Mouse (Mus musculus) neural tube, embryonic 15.5 days (tissue): ENCODE results near the gene Cyct. TPM values are rescaled to one million over a fixed set of nuclear protein-coding genes. Genes with fewer than 3 reads are reported as not detected.

ENCODE experiments used
- ATAC-seq: fragments of 200-750 bp; cut with Nextera tagmentation; 2 replicates; pipeline ENCODE4 v1.8.0; 2017; ENCODE audit warnings: mild to moderate bottlenecking, moderate TSS enrichment, moderate library complexity; ENCODE audit not compliant: low FRiP score
- H3K27ac ChIP-seq: fragments of 300-500 bp; sonication (generic); replicated peaks from 2 replicates; pipeline ENCODE4 v1.5.1; 2015; ENCODE audit warnings: mild to moderate bottlenecking, inconsistent platforms
- H3K27me3 ChIP-seq: fragments of 300-500 bp; sonication (generic); replicated peaks from 2 replicates; pipeline ENCODE4 v1.6.1; 2015; ENCODE audit warnings: inconsistent platforms
- H3K36me3 ChIP-seq: fragments of 300-500 bp; sonication (generic); 2 replicates; pipeline ENCODE4 v1.6.1; 2015; ENCODE audit warnings: inconsistent platforms
- H3K4me1 ChIP-seq: fragments of 300-500 bp; sonication (generic); 2 replicates; pipeline ENCODE4 v1.6.1; 2015; ENCODE audit warnings: inconsistent platforms
- H3K4me2 ChIP-seq: fragments of 300-500 bp; sonication (generic); 2 replicates; pipeline ENCODE4 v1.6.1; 2015; ENCODE audit warnings: inconsistent platforms, mild to moderate bottlenecking, moderate library complexity
- H3K4me3 ChIP-seq: fragments of 300-500 bp; sonication (generic); replicated peaks from 2 replicates; pipeline ENCODE4 v1.5.1; 2015; ENCODE audit warnings: mild to moderate bottlenecking, inconsistent platforms
- H3K9ac ChIP-seq: fragments of 300-500 bp; sonication (generic); replicated peaks from 2 replicates; pipeline ENCODE4 v1.6.1; 2015; ENCODE audit warnings: mild to moderate bottlenecking, inconsistent platforms
- H3K9me3 ChIP-seq: fragments of 300-500 bp; sonication (generic); replicated peaks from 2 replicates; pipeline ENCODE4 v1.6.1; 2016; ENCODE audit warnings: inconsistent platforms
- WGBS: fragments of 180-500 bp; shearing (Covaris S2); methylation state at CpG from one replicate; pipeline ENCODE4 v1.1.7; 2015; ENCODE audit warnings: mixed read lengths; 5-methylcytosine and 5-hydroxymethylcytosine counted together
- microRNA-seq: library from miRNA; unstranded; fragments of <30 nt; microRNA quantifications from one replicate; pipeline ENCODE4, GENCODE M21; 2017
- polyA plus RNA-seq: library from polyadenylated mRNA; unstranded; fragments of >200 nt; fragmentation: Nextera tagmentation; extraction: Ambion mirVana; gene quantifications from 2 replicates; pipeline ENCODE4 v1.2.1, GENCODE M21; 2015

Cyct gene
- polyA plus RNA-seq, 1 experiment from 2014 or later: 0.33 TPM

DNA sequence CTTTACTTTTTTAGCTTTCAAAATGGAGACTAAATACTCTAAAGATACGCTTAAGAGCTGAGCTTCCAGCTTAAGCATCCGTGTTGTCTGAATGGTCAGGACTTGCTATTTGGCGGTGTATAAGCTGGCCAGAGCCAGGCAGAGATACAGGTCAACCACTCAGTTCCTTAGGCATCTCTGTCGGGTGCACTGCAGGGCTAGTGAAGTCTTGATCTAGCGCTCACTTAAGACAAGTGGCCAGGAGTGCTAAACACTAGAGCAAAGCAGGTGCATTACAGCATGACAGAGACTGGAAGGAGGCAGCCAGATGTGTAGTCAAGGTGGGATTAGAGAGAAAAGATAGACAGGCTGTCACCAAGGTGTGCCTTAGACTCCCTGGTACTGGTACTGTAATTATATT lies 30.2 kb downstream of the Cyct start:
- Histone ChIP-seq H3K36me3 (no peaks in the 10 kb centered on the region), H3K4me1 (0 out of 2 replicates have a peak, but pooled peaks cover 7% of the 10 kb centered on the region), H3K4me2 (no peak overlapping the region), H3K9me3 (no peaks in the 10 kb centered on the region), H3K9ac (no peak overlapping the region), H3K27me3 (no peaks in the 10 kb centered on the region), H3K4me3 (no peak overlapping the region), H3K27ac (no peak overlapping the region)
- ATAC-seq: no peak
- 94% methylated on average over 5 of the region's 5 CpGs for WGBS

DNA sequence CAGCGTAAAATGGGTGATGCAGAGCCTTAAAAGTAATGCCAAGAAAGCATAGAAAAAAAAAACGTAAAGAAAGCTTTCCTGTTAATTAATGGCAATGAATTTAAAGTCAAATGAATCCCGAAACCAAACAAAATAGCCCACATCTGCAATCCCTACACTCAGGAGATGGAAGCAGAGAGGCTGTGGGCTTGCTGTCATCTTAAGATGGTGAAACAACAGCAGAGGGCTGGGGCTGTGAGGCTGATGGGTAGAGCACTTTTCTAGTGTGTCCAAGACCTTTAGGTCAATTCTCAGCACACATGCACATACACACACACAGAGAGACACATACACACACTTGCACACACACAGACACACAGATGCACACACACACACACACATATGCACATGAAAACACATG lies 34.1 kb downstream of the Cyct start:
- no peak overlapping the region for H3K9ac ChIP-seq
- H3K4me1 ChIP-seq: 0 out of 2 replicates have a peak, but pooled peaks cover 12% of the 10 kb centered on the region
- no peak overlapping the region for H3K27ac ChIP-seq
- H3K4me3 ChIP-seq: no peak overlapping the region
- no peak for ATAC-seq
- no peak overlapping the region for H3K4me2 ChIP-seq
- H3K9me3 ChIP-seq: no peaks in the 10 kb centered on the region
- WGBS: 70% methylated on average over 3 of the region's 3 CpGs
- no peaks in the 10 kb centered on the region for H3K27me3 ChIP-seq
- H3K36me3 ChIP-seq: no peaks in the 10 kb centered on the region

DNA sequence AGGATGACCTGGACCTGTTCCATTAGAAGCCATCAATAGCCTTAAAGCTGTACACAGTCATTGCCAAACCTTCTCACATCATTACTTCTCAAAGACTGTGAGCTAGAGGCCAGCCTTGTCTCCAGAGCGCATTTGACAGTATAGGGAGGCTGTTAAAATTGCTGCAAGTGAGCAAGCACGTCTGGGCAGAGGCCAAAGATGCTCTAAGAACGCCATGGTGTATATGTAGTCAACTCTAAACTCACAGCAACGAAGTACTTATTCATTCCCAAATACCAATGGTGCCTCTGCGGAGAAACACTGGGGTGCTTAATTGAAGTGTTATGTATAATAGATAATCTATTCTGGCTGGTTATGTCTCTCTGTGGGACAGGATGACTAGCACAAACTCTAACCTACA lies 35.8 kb downstream of the Cyct start:
- ATAC-seq: peak; percentile 53; the same call in 1 of the 2 replicates
- Histone ChIP-seq H3K4me1 (0 out of 2 replicates have a peak, but pooled peaks cover 12% of the 10 kb centered on the region), H3K9me3 (no peaks in the 10 kb centered on the region), H3K27ac (no peak overlapping the region), H3K27me3 (no peaks in the 10 kb centered on the region), H3K36me3 (no peaks in the 10 kb centered on the region), H3K4me2 (no peak overlapping the region), H3K4me3 (no peak overlapping the region), H3K9ac (no peak overlapping the region)
- 58% methylated on average over 5 of the region's 5 CpGs for WGBS

DNA sequence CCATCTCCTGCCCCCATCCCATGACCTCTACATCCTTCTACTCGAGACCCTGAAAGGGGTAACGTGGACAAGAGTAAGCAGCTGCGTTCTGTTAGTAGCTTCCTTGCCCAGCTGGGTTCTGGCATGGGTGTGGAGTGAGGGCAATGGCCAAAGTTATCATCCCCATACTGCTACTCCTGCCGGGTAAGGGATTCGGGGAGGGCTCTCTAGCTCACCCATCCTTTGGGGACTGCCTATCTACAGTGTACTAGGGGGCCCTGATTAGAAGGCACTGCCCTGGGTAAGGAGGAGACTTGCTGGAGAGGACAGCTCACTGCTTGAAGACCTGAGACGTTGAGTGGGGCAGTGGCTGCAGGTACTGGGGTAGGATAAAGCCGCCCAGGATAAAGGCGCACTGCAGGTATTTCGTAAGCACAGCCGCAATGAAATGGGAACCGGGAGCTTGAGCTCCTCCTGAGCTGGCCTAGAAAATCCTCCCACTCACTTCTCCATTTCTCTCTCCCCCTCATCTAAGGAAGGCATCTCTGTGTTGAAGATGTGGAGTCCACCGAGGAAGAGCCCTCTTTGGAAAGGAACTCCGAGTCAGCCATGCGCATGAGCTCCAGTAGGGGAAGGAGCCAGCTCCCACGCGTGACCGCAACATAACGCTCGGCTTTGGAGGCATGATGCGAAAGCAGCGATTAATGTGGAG lies 36.9 kb downstream of the Cyct start:
- Histone ChIP-seq H3K27me3 (no peaks in the 10 kb centered on the region), H3K4me3 (no peak overlapping the region), H3K9ac (no peak overlapping the region), H3K27ac (no peak overlapping the region), H3K4me1 (0 out of 2 replicates have a peak, but pooled peaks cover 12% of the 10 kb centered on the region), H3K4me2 (no peak overlapping the region), H3K36me3 (no peaks in the 10 kb centered on the region), H3K9me3 (no peaks in the 10 kb centered on the region)
- ATAC-seq: no peak
- WGBS: 86% methylated on average over 21 of the region's 21 CpGs

DNA sequence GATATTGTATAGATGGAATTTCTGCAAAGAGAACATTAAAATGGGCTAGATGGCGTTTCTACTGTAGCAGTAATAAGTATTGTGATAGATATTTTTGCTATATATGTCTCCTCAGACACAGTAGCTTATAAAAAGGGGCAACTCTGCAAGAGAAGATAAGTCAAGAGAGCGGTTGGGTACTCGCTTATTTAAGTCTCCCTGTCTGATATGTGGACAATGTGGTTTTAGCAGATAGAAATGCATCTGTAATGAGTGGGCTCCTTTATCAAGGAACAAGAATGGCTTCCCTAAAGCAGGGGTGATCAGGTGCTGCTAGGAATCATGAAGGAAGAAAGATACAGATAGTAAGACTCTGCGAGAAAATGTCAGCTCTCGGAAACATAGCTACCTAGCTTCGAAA lies 39.9 kb downstream of the Cyct start:
- Histone ChIP-seq H3K9me3 (no peaks in the 10 kb centered on the region), H3K36me3 (no peaks in the 10 kb centered on the region), H3K27me3 (no peaks in the 10 kb centered on the region), H3K27ac (no peak overlapping the region), H3K9ac (no peak overlapping the region), H3K4me2 (no peak overlapping the region), H3K4me3 (no peak overlapping the region), H3K4me1 (0 out of 2 replicates have a peak, but pooled peaks cover 8% of the 10 kb centered on the region)
- ATAC-seq: no peak
- WGBS: 89% methylated on average over 6 of the region's 6 CpGs

DNA sequence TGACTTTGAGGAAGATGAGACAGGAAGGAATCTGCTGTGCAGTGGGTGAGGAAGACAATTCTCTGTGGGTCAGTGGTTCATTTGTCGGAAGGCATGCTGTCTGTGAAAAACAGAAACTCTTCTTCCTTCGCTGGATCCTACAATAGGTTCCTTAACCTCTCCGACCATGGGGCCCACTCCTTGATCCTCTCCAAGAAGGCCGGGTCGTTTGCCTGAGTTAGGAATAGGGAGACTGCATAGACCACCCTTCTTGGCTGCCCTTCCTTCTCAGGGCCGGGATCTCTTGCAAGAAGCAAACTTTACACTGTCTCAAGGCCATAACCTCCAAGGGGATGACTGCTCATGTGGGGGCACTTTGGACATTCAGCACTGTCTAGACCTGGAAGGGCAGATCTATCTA lies 41.0 kb downstream of the Cyct start:
- Histone ChIP-seq H3K36me3 (no peaks in the 10 kb centered on the region), H3K9me3 (no peaks in the 10 kb centered on the region), H3K27me3 (no peaks in the 10 kb centered on the region), H3K9ac (no peak overlapping the region), H3K4me1 (no peaks in the 10 kb centered on the region), H3K27ac (no peak overlapping the region), H3K4me3 (no peak overlapping the region), H3K4me2 (no peak overlapping the region)
- 89% methylated on average over 6 of the region's 6 CpGs for WGBS
- ATAC-seq: no peak

Small RNAs within 50 kb of the gene (microRNA-seq; reads per million reads assigned to microRNA genes)
- not detected for gene Gm44337

Other genes starting within 250 kb of the Cyct start
- gene Pde11a, start 21.7 kb downstream of the Cyct start, polyA plus RNA-seq: 2.9 and 3.1 TPM in 2 replicates
- 15.2 and 17.6 TPM in 2 replicates for gene Rbm45, start 9.5 kb upstream of the Cyct start, polyA plus RNA-seq
- gene Osbpl6, start 46.1 kb upstream of the Cyct start, polyA plus RNA-seq: 35.1 and 35.9 TPM in 2 replicates